Mouse (Mus musculus): ENCODE measurements at regions not wholly inside any gene's neighbourhood (a gene's known extent, or its start where the extent isn't known, plus 50 kb on each side); places are given as distances from the start of the nearest gene placed in this dataset.

DNA sequence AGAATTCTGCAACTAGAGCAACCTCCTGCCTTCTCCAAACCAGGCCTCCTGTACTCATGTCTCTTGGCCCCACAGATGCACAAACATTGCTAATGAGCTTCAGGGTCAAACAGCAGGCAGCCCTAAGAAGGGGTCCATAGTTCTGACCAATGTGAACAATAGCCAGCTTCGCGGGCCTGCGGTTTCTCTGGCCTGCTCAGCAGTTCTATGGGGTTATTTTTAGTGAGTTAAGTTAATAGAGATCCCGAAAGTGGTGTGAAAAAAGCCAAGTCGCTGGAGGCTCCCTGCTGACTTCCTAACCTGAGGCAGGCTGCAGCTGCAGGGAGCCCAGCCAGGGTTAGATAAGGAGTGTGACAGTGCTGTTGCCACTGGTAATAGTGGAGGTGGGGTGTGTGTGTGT is 106.6 kb downstream of the Pdcd6ip start:
- no peak for DNase-seq (ENCODE audit: low read depth)

DNA sequence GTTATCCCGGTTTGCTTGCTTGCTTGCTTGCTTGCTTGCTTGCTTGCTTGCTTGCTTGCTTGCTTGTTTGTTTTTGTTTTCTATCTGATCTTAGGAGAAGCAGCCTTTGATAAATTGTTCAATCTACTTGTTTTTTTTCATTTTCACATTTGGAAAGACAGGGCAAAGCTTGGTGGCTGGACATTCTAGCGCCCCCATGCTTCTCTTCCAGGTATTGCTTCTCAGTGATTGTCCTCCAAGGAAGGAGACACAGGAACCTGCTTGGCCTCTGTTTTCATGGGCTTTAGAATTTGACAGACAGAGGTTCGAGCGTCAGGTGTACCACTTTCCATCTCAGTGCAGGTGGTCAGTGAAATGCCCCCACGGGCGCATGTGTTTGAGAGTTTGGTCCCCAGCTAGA is 120.8 kb downstream of the Pdcd6ip start:
- DNase-seq (ENCODE audit: low read depth): no peak

DNA sequence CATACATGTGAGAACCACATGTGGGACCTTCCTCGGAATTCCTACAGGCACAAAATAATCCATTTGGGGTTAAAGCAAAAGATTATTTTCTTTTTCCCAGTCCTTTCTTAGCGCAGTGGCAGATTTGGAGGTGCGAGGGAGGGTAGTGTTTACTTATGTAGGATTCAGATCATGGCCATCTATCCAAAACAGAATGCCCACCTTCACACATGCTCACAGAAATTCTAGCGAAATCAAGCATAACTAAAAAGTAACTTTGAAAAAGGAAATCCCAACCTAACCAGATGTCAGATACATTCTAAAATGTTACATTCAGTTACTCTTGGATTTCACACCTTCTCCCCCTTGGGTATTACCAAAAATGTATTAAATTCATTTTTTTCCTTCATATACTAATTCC is 121.6 kb downstream of the Pdcd6ip start:
- no peak for DNase-seq (ENCODE audit: low read depth)

DNA sequence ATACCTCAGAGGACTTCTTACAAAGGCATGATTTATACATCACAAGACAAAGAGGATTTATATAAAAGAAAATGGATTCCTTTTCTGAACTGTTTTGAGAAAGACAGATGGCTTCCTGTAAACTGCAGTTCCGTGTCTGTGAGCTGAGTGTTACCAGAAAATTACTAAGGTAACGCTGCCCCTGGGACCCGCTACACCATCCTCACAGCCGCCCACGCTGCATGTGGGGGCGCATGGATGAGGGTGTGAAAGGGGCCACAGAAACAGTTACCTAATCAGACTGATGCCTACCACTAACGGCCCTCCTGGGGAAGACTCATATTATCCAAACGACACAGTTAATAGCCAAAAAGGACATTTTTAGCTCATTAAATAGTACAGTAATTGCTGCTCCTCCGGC is 129.8 kb downstream of the Pdcd6ip start:
- no peak for DNase-seq (ENCODE audit: low read depth)

DNA sequence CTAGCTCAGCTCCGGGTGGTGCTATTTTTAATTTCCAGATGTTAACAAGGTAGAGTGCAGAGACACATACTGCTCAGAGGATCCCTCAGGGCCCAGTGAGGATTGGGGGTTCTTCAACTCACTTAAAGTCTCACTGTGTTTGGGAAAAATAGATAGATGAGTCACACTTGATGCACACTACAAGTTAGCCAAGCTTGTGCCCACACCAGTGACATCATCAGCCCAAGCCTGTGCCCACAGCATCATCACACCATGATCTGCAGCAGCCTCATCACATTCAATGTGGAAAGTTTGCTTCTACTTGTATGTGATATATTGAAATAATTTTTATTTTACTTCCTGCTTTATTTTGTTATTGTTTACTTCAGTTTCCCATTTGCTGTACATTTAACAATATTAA is 139.2 kb downstream of the Pdcd6ip start:
- DNase-seq (ENCODE audit: low read depth): no peak

DNA sequence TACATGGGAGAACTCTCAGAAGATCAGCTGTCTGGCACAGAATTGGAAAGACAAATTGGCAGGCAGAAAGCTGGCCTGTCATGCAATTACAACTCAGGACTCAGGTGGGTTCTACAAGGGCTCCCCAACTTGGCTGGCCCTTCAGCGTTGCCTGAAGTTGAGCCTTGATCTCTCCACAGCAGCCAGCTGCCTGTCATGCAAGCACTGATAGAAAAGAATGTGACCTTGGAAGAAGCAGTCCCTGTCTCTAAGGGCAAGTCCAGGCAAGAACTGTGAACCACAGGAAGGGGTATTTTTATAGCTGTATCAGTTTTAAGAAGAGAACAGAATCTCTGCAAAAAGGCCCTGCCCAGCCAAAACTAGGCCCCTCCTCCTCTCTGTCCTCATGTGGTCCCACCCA is 140.4 kb downstream of the Pdcd6ip start:
- no peak for DNase-seq (ENCODE audit: low read depth)

DNA sequence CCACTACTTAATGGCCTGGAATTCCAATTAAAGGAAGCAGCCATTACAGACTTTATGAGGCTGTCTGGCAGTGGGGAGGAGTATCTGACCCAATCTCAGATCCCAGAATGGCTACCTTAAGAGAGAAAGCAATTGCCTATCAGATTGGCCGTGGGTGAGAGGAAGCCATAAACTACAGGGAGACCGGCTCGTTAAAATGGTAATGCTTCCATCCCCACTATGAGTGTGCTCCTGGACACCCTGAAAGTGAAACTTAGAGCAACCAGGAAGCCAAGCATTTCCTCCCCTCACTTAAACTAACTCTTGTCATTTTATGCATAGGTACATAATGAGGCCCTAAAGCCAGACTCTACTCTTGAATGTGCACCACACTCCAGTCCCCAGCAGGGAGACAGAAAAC is 141.4 kb downstream of the Pdcd6ip start:
- no peak for DNase-seq (ENCODE audit: low read depth)

DNA sequence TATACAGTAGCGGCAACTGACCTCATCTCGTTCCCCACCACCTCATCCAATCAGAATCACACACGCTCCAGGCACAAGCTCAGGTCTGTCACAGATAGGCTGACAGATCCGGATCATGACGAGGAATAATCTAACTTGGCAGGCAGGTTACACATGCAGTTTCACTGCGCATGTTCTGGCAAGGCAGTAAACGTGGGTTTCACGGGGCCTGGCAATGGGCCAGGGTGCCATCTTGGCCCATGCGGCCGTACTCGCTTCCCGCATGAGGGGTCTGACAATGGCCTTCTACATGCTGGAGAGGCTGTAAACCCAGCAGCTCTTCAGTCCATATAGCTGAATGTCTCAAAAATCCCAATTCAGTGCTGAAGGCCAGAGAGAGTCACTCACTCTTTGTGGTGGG is 154.1 kb downstream of the Pdcd6ip start:
- no peak for DNase-seq (ENCODE audit: low read depth)

DNA sequence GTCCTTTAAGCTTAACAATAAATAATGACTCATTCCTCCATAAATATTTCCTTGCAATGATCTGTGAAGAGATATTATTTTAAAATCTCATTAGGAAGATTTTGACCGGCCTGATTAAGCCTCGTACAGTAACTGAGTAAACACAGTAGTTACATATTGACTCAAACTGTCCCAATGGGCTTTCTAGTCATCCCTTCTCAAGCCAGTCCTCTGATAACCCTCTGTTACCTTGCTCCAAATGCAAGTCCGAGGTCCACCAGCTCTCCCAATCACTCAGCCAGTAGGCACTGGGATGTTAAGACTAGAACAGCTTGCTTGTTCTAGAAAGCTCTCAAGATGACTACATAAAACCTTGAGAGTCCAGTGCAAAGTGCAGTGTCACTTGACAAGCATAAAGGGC is 160.6 kb downstream of the Pdcd6ip start:
- no peak for DNase-seq (ENCODE audit: low read depth)

DNA sequence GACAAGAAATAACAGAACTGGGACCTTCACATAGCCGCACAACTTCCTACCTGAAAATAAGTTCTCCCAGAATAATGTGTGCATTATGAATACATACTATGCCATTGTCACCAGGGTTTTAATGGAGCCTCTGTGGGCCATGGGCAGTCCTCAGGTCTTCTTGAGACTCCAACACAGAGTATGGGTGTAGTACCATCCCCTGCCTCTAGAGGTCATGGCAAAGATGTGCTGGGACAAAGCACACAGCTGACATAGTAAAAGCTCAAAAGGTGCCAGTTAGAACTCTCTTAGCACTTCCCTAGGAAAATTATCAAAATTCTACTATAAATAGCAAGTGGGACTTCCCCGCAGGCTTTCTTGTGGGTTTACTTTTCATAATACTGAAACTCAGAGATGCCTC is 179.5 kb downstream of the Pdcd6ip start:
- DNase-seq (ENCODE audit: low read depth): peak; percentile 20

DNA sequence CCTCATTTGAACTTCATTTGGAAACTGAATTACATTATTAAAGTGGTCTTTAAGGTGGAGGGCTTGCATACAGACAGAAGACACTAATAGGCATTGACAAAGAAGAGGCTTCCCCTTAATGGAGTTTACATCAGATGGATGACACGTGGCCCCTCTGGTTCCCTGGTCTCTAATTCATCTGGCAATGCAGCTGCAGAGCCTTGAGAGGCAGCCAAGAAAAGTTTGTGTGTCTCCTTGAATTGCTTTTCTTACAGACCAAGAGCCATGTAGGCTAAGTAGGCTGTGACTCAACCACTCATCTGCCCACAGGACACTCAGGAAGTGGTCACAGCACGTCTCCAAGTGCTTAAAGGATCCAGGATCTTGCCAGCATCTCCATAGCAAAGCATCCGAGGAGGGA is 183.8 kb downstream of the Pdcd6ip start:
- no peak for DNase-seq (ENCODE audit: low read depth)

DNA sequence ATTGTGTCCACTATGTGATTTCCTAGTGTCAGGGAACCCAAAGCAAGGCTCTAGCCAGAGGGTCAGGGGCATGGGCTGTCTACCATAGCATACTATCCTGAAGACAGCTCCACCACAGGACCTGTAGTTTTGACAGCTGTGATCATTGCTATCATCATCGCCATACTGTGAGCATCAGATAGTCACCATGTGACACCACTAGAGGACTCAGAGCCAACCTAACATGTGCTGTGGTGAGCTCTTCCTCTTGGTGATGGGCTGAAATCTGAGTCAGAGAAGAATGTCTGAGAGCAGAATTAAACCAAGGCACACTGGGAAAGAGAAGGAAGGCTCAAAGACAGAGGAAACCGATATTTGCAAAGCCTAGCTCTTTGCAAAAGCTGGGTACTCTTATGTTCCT is 184.9 kb downstream of the Pdcd6ip start:
- no peak for DNase-seq (ENCODE audit: low read depth)

DNA sequence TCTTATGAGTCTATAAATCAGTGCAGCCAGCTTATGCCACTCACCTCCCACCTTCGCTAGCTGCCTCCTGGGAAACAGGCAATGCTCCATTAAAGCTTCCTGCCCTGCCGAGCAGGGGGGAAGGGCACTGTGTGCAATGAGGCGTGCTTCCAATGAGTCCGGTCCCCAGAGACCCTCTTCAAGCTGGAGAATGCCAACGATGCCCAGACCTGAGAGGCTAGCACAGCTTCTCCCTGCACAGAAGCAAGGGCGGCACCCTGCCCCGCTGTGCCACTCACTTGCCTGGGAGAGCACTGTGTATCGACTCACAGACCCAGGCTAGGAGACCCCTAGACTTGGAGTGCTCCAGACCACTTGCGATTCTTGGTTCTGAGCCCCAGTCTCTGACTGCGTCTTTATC is 188.3 kb downstream of the Pdcd6ip start:
- no peak for DNase-seq (ENCODE audit: low read depth)

DNA sequence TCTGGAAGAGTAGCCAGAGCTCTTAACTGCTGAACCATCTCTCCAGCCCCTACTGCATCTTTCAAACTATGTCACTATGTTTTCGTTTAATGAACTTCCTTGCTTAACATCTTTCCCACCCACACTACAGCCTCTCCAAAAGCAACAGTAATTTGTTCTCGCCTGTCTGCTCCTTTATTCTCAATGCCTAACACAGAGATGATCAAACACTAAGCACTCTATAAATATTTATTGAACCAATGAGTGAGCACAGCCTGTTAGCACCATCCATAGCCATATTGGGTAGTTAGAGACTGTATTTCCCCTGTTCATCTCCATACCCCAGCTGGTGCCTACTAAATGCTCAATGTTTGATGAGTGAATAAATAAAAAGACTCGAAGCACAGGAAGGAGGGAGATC is 189.6 kb downstream of the Pdcd6ip start:
- DNase-seq (ENCODE audit: low read depth): no peak

DNA sequence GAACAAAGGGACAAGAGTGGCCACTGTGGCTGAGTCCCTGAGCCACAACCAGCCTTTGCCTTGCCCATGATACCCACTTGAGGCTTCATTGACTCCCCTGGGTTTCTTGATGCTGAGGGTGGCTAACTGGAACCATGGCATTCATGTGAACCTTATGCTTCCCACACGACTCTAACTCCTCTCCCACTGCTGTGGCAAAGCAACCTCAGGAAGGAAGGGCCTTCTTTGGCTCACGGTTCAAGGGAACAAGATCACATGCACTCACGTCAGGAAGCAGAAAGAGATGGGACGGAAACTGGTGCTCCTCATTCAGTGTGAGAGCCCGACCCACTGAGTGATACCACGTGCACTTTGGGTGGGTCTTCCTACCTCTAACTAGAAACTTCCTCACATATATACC is 190.3 kb downstream of the Pdcd6ip start:
- DNase-seq (ENCODE audit: low read depth): no peak

DNA sequence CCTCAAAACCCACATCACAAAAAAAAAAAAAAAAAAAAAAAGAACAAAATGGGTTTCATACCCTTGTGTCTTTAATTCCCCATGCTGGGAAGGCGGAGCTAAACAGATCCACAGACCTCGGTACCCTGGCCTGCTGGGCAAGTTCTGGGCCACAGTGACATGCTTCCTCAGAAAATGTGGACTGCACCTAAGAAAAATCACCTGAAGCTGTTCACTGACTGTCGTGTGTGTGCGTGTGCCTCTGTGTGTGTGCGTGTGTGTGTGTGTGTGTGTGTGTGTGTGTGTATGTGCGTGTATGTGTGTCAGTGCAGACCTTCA is 192.4 kb downstream of the Pdcd6ip start:
- DNase-seq (ENCODE audit: low read depth): no peak

DNA sequence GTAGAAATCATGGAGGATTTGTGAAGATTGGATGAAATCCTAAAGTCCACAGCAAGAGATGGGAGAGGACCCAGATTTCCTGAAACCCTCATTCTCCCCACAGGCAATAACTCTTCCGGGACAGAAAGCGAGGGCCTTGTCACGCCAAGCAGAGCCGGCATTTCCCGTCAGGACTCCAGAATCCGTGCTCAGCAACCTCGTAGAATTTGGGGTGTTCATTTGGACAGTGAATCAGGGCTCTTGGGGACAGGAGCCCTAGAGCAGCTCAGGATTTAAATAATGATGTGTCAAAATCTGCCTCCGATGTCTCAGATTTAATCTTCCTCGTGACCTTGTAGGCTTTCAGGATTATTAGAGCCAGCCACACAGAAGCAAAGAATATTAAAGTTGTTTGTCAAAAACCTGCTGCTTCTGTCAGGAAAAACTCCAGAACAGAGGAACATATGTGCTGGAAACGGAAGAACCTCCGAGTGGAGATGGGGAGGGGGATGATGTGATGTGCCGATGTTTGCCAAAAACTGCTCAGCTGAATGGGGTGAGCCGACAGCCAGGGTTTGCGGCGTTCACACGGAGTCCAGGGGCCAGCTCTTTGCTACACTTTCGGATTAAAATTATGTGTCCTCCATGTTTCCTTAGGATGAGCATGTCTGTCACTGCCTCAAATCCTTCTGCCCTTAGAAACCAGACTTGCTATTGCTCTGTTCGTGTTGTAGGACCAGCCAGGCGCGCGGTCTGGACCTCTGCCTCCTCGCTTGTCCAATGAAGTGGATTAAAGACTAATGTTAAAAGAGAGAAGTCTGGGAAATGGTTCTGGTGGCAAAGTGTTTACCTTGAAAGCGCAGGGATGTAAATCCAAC is 193.0 kb downstream of the Pdcd6ip start:
- no peak for DNase-seq (ENCODE audit: low read depth)

DNA sequence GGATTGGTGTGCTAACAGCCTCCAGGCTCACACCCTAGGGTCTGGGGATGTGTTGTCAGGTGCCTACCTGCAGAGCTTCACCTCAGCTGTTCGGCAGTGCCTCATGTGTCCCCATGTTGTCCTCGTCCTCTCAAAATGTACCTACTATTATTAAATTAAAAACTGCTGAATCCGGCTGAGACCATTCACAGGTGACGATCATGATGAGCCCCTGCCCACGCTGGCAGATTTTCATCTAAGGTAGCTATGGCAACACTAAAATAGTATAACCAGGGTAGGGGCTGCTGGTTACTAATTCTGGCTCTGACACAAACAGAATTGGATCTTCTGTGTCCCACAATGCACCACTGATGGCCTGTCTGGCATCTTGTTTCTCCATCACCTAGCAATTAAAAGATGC is 196.8 kb downstream of the Pdcd6ip start:
- DNase-seq (ENCODE audit: low read depth): no peak

DNA sequence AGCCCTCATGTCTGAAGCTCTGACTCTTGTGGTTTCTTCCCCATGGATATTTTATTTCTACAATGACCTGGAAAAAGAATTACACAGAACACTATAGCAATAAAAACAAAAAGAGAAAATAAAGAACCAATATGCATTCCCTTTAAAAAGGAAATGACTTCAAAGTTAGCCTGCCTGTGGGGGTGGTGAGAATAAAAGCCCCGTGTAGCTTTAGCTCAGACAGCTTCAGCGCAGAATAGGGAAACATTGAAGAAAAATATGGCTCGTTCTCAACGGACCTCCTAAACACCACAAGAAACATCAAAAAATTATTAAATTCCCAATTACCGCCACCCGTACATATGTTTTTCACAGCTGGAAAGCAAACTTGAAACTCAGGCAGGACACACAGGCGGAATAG is 198.7 kb downstream of the Pdcd6ip start:
- DNase-seq (ENCODE audit: low read depth): no peak

DNA sequence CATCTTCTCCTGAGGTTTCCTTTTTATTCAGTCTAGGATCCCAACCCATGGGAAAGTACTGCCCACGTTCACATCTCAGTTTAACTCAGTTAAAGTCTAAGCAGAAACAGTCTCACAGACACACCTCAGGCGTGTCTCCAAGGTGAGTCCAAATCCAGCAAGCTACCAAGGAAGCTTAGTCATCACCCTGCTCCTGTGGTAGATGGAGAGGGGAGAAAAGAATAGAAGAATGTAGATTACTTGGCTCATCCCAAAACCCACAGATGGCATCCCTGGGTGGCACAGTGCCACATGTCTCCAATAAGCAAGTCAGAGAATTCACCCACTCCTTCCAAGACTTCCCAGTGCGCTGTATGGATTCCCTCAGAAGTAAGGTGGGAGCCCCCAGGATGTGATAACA is 199.2 kb downstream of the Pdcd6ip start:
- DNase-seq (ENCODE audit: low read depth): no peak

DNA sequence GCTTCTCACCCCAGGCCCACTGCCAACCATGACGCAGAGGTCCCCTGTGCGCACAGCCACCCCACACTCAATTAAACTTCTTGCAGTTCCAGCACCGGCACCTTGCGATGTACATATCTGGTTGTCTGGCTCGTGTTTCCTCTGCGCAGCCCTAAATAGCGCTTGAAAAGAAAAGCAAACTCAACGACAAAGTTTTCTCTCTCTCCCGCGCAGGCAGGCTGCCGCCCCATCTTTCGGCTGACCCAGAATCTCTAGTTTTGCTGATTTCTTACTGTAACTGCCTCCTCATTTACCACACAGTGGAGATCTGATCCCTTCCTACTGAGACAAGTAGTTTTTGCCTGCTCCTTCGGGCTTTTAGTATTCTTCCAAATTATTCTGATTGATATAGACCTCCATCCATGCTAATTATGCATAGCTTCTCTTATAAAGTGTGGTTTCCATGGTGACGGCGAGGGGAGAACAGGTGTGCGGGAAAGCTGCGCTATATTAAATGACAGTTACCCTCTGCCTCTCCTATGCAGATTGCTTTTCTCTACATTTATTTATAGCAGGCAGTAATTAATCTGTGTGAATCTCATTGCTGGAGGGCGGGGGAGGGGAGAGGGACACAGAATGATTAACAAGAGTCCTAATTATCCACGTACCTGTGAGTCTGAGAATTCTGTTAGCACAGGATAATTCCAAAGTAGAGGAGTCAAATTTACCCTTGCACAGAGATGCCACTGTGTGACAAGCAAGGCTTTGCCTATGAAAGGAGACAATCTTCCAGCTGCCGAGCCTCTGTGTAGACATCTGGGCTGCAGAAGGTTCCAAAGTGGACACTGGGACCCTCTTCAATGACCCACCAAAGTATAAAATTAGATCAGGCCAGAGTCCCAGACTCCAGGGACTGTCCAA is 200.2 kb downstream of the Pdcd6ip start:
- no peak for DNase-seq (ENCODE audit: low read depth)

DNA sequence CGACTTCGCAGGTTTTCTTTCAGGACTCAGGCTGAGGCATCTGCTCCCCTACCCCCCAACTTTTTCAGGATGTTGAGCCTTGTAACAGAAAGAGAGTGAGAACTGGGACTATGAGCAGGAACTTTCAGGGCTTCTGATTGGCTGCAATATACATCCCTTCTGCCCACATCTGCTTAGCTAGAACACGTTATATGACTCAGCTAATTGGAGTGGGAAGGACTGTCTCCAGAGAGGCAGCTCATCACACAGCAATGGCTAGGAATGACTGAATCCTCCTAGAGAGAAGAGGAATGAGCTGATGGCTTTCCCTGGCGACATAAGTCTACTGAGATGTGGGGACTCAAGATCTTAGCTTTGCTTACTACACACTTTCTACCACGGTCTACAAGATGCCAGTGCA is 208.8 kb downstream of the Pdcd6ip start:
- no peak for DNase-seq (ENCODE audit: low read depth)

DNA sequence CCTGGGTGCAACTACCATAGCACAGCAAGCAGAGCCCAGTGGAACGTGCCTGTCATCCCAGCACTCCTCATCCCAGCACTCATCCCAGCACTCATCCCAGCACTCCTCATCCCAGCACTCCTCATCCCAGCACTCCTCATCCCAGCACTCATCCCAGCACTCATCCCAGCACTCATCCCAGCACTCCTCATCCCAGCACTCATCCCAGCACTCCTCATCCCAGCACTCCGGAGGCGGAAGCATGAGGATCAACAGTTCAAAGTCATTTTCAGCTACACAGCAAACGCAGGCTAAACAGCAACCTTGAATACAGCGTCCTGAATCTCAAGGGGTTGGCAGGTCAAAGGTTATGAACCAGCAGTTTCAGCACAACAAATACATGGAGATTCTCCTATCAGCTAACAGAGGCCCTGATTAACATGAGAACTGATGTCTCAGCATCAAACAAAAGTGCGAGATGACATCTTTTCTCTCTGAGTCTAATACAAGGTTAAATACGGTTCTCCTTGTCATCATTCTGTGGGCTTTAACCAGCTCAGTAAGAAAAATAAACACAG is 211.8 kb downstream of the Pdcd6ip start:
- DNase-seq (ENCODE audit: low read depth): no peak
